Mouse (Mus musculus): ENCODE measurements around the gene Gm13723. TPM values are rescaled to one million over a fixed set of nuclear protein-coding genes. Genes with fewer than 3 reads are reported as not detected.

Gm13723 gene
- total RNA-seq (2023), result not detected

DNA sequence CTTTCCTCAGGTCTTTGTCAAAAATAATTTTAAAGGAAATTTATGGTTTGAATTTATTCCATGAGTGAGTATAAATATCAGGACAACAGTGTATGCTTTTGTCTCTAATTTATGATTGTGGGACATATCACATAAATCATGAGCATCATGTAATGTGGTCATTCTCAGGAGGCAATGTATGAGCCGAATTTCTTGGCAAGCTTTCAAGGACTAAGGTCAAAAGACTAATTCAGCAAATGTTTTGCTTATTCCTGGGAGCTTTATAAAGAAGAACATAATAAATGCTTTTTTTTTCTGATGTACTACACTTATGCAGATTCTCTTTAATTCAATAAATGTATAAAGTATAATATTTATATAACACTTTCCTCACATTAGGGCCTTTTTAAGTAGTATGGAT, at the start of gene Gm13723:
Gm13723 (minus strand) TSS at position 101 of the 400 bp plus-strand sequence.

DNA sequence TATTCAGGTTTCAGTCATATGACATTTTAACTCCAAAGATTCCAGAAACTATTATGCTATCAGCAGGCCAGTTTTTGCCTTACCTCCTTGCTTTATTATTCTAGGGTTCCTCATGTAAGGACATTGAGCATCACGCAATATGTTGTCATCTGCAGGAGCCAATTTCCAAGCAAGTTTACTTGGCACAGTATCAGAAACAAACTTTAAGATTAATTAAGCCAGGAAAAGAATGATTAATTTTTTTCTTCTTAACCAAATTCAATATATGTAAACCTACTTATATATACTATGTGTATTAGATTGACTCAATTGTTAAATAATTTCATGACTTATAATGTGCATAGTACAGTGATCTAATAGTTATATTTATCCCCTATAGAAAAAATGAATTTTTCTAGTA, 17.5 kb upstream of the Gm13723 start, which contains the start of gene Olfr1097:
Olfr1097 (minus strand) TSS at position 101 of the 400 bp plus-strand sequence.

DNA sequence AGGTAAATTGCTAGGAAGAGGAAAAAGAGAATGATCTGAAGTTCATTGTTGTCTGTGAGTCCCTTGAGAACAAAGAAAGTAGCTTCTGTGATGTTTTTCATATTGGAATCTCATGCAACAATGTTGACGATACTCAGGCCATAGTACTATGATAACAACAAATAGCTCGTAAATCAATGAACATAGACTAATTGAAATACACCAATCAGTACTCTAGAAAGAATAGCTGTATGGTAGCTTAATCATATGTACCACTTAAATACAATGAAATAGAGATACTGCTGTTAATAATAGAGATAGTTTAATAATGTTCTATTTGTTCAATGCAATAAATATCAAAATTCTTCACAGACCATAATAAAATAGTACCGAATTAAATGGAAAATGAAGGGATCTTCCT, 23.0 kb downstream of the Gm13723 start, which contains the start of gene Olfr1095:
Olfr1095 (minus strand) TSS at position 101 of the 400 bp plus-strand sequence.

DNA sequence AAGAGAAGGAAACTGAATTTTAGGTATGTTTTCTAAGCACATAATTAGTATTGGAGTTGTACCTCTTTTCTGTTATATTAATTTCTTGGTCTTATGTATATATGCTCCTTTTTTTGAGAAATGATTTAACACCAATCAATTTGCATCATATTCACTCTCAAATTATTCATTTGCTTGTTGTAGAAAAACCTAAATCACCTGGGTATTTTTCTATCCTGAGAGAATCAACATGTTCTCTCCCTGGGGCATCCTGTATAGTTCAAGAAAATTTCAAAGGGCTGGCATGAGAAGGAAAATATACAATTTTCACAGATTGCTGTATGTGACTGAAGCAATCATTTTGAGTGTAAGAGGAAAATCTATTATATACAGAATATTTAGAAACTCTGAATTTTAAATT, 50.2 kb downstream of the Gm13723 start, which contains the start of gene Olfr1094:
Olfr1094 (plus strand) TSS at position 301 of the 400 bp plus-strand sequence.

Other genes with a start within 250 kb of the Gm13723 start
- not detected for gene Olfr1084, start 235.1 kb downstream of the Gm13723 start, total RNA-seq (2023)
- gene Olfr1085, start 212.8 kb downstream of the Gm13723 start, total RNA-seq (2023), result not detected
- not detected for gene Olfr1086, start 194.7 kb downstream of the Gm13723 start, total RNA-seq (2023)
- gene Olfr1087, start 176.4 kb downstream of the Gm13723 start, total RNA-seq (2023), result not detected
- gene Olfr1089, start 141.1 kb downstream of the Gm13723 start, total RNA-seq (2023), result not detected
- gene Olfr1090, start 115.8 kb downstream of the Gm13723 start, total RNA-seq (2023), result not detected
- gene Olfr1093, start 92.3 kb downstream of the Gm13723 start, total RNA-seq (2023), result not detected
- not detected for gene Olfr141, start 64.8 kb downstream of the Gm13723 start, total RNA-seq (2023)
- not detected for gene Olfr1094, start 50.1 kb downstream of the Gm13723 start, total RNA-seq (2023)
- gene Olfr1095, start 23.1 kb downstream of the Gm13723 start, total RNA-seq (2023), result not detected
- not detected for gene Olfr1097, start 17.4 kb upstream of the Gm13723 start, total RNA-seq (2023)
- not detected for gene Olfr1098, start 49.7 kb upstream of the Gm13723 start, total RNA-seq (2023)
- not detected for gene Olfr1099, start 85.9 kb upstream of the Gm13723 start, total RNA-seq (2023)
- not detected for gene Olfr1100, start 105.2 kb upstream of the Gm13723 start, total RNA-seq (2023)
- not detected for gene Olfr1101, start 116.4 kb upstream of the Gm13723 start, total RNA-seq (2023)
- gene Olfr1102, start 123.6 kb upstream of the Gm13723 start, total RNA-seq (2023), result not detected
- gene Olfr1104, start 152.3 kb upstream of the Gm13723 start, total RNA-seq (2023), result not detected
- gene Olfr1105, start 161.7 kb upstream of the Gm13723 start, total RNA-seq (2023), result not detected
- not detected for gene Olfr1106, start 177.5 kb upstream of the Gm13723 start, total RNA-seq (2023)
- not detected for gene Olfr1107, start 201.0 kb upstream of the Gm13723 start, total RNA-seq (2023)
- gene Olfr1109, start 221.2 kb upstream of the Gm13723 start, total RNA-seq (2023), result not detected
- not detected for gene Olfr259, start 239.8 kb upstream of the Gm13723 start, total RNA-seq (2023)

All from monocyte, adult 59 days (primary cell).